Mouse (Mus musculus) right cerebral cortex, postnatal 14 days (tissue): ENCODE measurements around the gene Herc1.

Experiments used
- DNase-seq: peaks from one replicate; pipeline ENCODE4 v3.0.0; 2022

The Herc1 gene

GRCm38 (mm10) chr9:66542785-66543184 is 192.5 kb downstream of the Herc1 start:
- no peak for DNase-seq
